Mouse (Mus musculus) limb, embryonic 14.5 days (tissue): Measurements from ENCODE around the gene Spaca7. TPM values are rescaled to one million over a fixed set of nuclear protein-coding genes. Genes with fewer than 3 reads are reported as not detected.

Experiments used
- ATAC-seq: fragments of 200-750 bp; cut with Nextera tagmentation; 2 replicates; pipeline ENCODE4 v1.8.0; 2017; ENCODE audit warnings: low read depth, moderate number of reproducible peaks, moderate TSS enrichment; ENCODE audit not compliant: low FRiP score
- DNase-seq: peaks from one replicate; pipeline ENCODE4 v3.0.0-alpha.2; 2015; ENCODE audit warnings: low spot score
- H3K27ac ChIP-seq: fragments of 300-500 bp; sonication (generic); replicated peaks from 2 replicates; pipeline ENCODE4 v1.5.1; 2014; ENCODE audit warnings: low read depth, mild to moderate bottlenecking, low read length, moderate library complexity, mixed read lengths
- H3K27me3 ChIP-seq: fragments of 300-500 bp; sonication (generic); 2 replicates; pipeline ENCODE4 v1.6.1; 2014; ENCODE audit warnings: low read length, mixed read lengths; ENCODE audit not compliant: control insufficient read depth, insufficient read depth
- H3K36me3 ChIP-seq: fragments of 300-500 bp; sonication (generic); 2 replicates; pipeline ENCODE4 v1.6.1; 2014; ENCODE audit warnings: mild to moderate bottlenecking, low read length, moderate library complexity, mixed read lengths; ENCODE audit not compliant: control insufficient read depth, insufficient read depth
- H3K4me1 ChIP-seq: fragments of 300-500 bp; sonication (generic); 2 replicates; pipeline ENCODE4 v1.6.1; 2014; ENCODE audit warnings: antibody characterized with exemption, low read length, mixed read lengths; ENCODE audit not compliant: control insufficient read depth, insufficient read depth
- H3K4me2 ChIP-seq: fragments of 300-500 bp; sonication (generic); replicated peaks from 2 replicates; pipeline ENCODE4 v1.6.1; 2014; ENCODE audit warnings: low read depth, mild to moderate bottlenecking, low read length, moderate library complexity; ENCODE audit not compliant: severe bottlenecking
- H3K4me3 ChIP-seq: fragments of 300-500 bp; sonication (generic); replicated peaks from 2 replicates; pipeline ENCODE4 v1.5.1; 2014; ENCODE audit warnings: low read length
- H3K9ac ChIP-seq: fragments of 300-500 bp; sonication (generic); 2 replicates; pipeline ENCODE4 v1.6.1; 2014; ENCODE audit warnings: mild to moderate bottlenecking, low read depth, low read length, moderate library complexity; ENCODE audit not compliant: severe bottlenecking
- H3K9me3 ChIP-seq: fragments of 300-500 bp; sonication (generic); 2 replicates; pipeline ENCODE4 v1.6.1; 2016; ENCODE audit warnings: low read length; ENCODE audit not compliant: control insufficient read depth
- POLR2A ChIP-seq: fragments of 200-500 bp; IDR thresholded peaks from 2 replicates; pipeline ENCODE4 v1.8.0; 2012; ENCODE audit warnings: inconsistent platforms, mild to moderate bottlenecking, moderate library complexity, borderline replicate concordance; ENCODE audit not compliant: insufficient read depth, insufficient read length; ENCODE audit errors: extremely low read depth
- WGBS: fragments of 180-500 bp; shearing (Covaris S2); extraction: QIAGEN DNeasy Blood & Tissue Kit; methylation state at CpG from one replicate; pipeline ENCODE4 v1.1.7; 2014; 5-methylcytosine and 5-hydroxymethylcytosine counted together
- polyA plus RNA-seq, 2 experiments: library from polyadenylated mRNA; depleted of rRNA in 1 of 2; stranded (reverse) in 1 of 2; unstranded in 1 of 2; fragments of >200 nt; fragmentation: Nextera tagmentation in 1 of 2; extraction: Ambion mirVana in 1 of 2; gene quantifications; 2 replicates each; pipeline versions ENCODE4 v1.2.1 to v1.2.3; 2012 to 2014

The Spaca7 gene
- polyA plus RNA-seq, 2 experiments: not detected

- peaks cover 53% of the 10 kb centered on the region for H3K36me3 ChIP-seq
- H3K9ac ChIP-seq: no peak overlapping the region
- H3K4me3 ChIP-seq: no peak overlapping the region
- H3K27ac ChIP-seq: no peak overlapping the region
- H3K4me1 ChIP-seq: no peaks in the 10 kb centered on the region
- H3K27me3 ChIP-seq: no peaks in the 10 kb centered on the region
- H3K4me2 ChIP-seq: no peak overlapping the region
- no peaks in the 10 kb centered on the region for H3K9me3 ChIP-seq
- DNase-seq: no peak
- no peak for ATAC-seq
- WGBS: 62% methylated on average over 4 of the region's 4 CpGs
- TF ChIP-seq POLR2A: no peak
These were observed 73.7 kb downstream of the Spaca7 start for GRCm38 (mm10) chr8:12646536-12646935.

GRCm38 (mm10) chr8:12648951-12649350 lies 76.1 kb downstream of the Spaca7 start:
- DNase-seq (no peak), ATAC-seq (no peak)
- no peak for TF ChIP-seq POLR2A
- Histone ChIP-seq H3K27me3 (no peaks in the 10 kb centered on the region), H3K36me3 (peaks cover 65% of the 10 kb centered on the region), H3K4me1 (no peaks in the 10 kb centered on the region), H3K9ac (no peak overlapping the region), H3K4me3 (no peak overlapping the region), H3K4me2 (no peak overlapping the region), H3K27ac (no peak overlapping the region), H3K9me3 (no peaks in the 10 kb centered on the region)
- WGBS: 90% methylated on average over 4 of the region's 4 CpGs

Other genes starting within 250 kb of the Spaca7 start
- gene Sox1, start 177.7 kb upstream of the Spaca7 start, polyA plus RNA-seq (2012; rRNA removed): 0.05 and 0.13 TPM in 2 replicates
- gene Sox1, start 177.7 kb upstream of the Spaca7 start, polyA plus RNA-seq (2014; fragmentation: Nextera tagmentation; extraction: Ambion mirVana): not detected in 2 replicates
- gene Tubgcp3, start 99.2 kb downstream of the Spaca7 start, polyA plus RNA-seq (2012; rRNA removed): 67.2 and 78.1 TPM in 2 replicates
- 32.1 and 40.4 TPM in 2 replicates for gene Tubgcp3, start 99.2 kb downstream of the Spaca7 start, polyA plus RNA-seq (2014; fragmentation: Nextera tagmentation; extraction: Ambion mirVana)
- gene Atp11a, start 184.0 kb downstream of the Spaca7 start, polyA plus RNA-seq (2012; rRNA removed): 81.8 and 103 TPM in 2 replicates
- gene Atp11a, start 184.0 kb downstream of the Spaca7 start, polyA plus RNA-seq (2014; fragmentation: Nextera tagmentation; extraction: Ambion mirVana): 26.0 and 30.7 TPM in 2 replicates